Mouse (Mus musculus) heart, postnatal 0 days (tissue): Measurements from ENCODE around the gene Rcor3.

Experiments used
- CTCF ChIP-seq: IDR thresholded peaks from 2 replicates; pipeline ENCODE4 v1.5.1; 2016; ENCODE audit warnings: antibody characterized with exemption, control low read depth, low read depth
- EP300 ChIP-seq: IDR thresholded peaks from 2 replicates; pipeline ENCODE4 v1.6.1; 2016; ENCODE audit warnings: antibody characterized with exemption, low read depth

DNA sequence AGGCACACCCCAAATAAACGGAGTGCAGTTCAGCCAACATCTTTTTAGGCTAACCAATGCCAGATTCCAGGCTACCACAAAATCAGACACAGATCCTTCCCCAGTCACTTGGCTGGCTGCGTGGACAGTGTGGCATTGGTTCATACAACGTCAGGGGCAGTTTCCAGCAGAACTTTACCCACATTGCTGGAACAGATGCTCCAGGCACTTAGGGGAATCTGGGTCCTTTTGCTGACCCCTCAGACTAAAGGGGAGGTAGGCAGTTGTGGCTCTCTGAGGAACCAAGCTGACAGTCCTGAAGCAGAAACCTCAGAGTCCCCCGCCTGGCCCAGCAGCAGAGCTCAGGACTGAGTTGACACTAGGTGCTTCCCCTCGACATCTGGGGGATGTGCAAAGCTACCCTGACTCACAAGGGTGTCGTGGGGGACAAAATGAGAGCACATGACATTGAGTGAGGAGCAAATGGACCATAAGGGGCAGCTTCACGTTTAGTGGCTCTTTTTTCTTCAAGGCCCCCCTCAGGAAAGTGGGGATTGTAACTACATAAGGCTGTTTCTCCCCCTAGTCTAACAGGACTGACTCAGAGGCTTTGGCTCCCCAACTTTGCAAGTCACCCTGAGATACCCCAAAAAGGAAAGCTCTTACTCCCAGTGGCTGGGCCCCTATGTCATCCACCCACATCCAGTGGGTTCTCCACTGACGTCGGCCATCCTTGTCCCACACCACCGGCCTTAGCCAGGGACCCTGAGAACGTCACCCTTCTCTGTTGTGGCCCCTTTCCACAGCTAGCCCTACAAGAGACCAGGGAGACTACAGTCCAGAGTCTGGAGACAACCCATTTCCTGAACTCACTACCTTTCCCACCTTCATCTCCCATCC is 46.9 kb downstream of the Rcor3 start:
- TF ChIP-seq CTCF: no peak
- TF ChIP-seq EP300: no peak
